Mouse (Mus musculus): ENCODE data around the gene Hapln2.

Hapln2 gene

DNA sequence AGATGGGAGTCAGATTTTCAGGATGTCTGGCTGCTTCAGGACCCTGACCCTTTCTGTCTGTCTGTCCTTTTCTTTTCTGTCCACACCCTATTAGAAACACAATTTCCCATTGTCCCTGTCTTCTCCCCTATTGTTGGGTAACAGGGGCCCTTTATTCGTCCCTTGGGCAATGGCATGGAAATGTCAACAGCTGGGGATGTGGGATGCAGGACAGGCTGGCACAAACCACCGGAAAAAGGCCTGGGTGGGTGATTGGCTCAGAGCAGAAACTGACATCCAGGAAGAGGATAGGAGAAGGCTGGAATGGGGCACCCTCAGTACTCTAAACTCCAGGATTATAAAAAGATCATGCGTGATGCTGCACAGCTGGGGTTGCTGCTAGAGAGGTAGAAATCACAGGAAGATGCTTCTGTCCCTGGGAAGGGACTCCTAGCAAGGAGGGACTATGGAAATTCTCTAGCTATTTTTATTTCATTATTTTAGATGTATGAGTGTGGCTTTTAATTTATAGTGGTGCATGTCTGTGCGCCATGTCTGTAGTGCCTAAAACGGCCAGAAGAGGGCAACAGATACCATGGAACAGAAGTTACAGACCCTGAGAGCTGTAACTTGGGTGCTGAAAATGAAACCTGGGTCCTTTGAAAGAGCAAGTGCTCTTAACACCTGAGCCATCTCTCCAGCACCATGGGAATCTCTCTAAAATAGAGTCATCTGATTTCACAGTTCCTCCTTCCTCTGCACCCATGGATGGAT lies at the start of gene Hapln2:
TSS of gene Hapln2 (minus strand) at position 150 of the 753 bp plus-strand sequence.
- no peak for DNase-seq (ENCODE audit: low read depth, low spot score)

DNA sequence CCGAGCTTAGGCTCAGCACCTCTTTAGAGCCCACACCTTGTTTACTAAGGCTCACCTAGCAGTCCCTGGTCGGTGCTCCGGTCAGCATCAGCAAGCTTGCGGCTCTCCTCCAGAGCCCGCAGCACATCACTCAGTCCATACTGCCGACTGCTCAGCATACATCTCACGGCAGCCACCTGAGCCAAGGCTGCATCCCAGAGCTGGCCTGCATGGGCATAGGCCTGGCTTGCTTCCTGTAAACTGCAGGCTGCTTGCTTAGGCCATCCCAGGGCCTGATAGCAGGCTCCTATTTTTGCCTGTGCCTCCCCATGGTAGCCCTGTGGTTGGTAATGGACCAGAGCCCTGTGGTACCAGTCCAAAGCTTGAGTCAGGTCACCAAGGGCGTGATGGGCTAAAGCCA lies 47.4 kb upstream of the Hapln2 start:
- no peak for DNase-seq (ENCODE audit: low read depth, low spot score)

DNA sequence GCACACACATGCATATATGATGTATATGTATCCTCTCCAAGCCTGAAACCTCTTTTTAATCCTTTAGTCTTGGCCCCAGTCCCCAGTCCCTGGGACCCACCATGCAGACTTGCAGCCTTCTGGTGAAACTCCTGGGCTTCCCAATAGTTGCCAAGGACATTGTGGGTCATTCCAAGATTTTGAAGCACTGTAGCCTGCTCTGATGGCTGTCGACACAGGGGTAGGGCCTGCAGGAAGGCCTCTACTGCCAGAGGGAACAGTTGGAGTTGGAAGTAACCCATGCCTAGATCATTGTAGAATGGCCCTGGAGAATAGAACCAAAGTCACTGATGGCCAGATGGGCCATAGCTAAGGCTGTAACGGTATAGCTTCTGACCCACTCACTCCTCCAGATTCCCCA lies 47.0 kb upstream of the Hapln2 start:
- DNase-seq (ENCODE audit: low read depth, low spot score): no peak

DNA sequence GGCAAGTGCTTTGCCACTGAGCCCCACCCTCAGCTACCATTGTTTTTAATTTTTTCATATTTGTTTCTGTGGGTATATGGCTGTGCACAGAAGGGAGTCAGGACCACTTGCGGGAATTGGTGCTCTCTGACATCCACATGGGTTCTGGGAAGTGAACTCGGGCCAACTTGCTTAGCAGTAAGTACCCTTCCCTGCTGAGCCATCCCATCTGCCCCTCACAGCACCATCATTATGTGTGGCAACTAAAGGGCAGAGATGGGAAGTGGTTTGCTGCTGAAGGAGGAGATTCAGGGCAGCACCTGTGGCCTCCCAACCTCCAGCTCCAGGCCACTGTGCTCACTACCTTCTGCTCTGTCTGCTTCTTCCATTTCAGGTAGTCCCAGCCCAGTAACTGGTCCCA lies 46.2 kb upstream of the Hapln2 start:
- no peak for DNase-seq (ENCODE audit: low read depth, low spot score)

DNA sequence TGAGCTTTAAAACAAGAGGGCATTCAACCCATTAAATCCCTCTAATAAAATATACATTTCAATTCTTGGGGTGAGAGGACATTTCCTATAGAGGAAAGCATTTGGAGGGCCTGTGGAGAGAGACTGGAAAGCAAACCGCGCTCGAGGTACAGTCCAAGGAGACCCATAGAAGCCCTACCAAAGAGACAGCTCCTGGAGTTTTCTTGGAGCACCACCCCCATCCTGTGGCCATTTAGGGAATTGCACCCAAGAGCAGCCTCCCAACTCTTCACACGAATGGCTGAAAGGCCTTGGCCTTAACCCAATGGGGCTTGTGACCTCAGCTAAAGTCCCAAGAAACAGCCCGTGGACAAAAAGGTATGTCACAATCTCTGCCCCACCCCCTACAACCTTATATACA lies 44.4 kb upstream of the Hapln2 start:
- peak; percentile 70 for DNase-seq (ENCODE audit: low read depth, low spot score)

DNA sequence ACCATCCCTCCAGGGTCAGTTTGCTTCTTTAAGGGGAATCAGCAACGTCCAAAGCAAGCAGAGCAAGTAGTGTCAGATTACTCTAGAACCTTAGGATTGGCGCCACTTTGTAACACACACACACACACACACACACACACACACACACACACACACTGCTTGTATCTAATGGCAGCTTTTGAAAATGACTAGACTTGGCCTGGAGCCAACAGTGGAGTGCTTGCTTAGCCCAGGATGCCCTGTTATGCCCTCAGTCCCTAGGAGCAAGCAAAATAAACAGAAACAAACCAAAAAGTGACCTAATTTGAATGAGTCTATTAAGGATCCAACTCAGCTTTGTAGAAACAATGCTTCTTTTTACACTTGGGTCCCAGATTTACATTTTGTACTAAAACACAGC lies 41.0 kb upstream of the Hapln2 start:
- DNase-seq (ENCODE audit: low read depth, low spot score): no peak

DNA sequence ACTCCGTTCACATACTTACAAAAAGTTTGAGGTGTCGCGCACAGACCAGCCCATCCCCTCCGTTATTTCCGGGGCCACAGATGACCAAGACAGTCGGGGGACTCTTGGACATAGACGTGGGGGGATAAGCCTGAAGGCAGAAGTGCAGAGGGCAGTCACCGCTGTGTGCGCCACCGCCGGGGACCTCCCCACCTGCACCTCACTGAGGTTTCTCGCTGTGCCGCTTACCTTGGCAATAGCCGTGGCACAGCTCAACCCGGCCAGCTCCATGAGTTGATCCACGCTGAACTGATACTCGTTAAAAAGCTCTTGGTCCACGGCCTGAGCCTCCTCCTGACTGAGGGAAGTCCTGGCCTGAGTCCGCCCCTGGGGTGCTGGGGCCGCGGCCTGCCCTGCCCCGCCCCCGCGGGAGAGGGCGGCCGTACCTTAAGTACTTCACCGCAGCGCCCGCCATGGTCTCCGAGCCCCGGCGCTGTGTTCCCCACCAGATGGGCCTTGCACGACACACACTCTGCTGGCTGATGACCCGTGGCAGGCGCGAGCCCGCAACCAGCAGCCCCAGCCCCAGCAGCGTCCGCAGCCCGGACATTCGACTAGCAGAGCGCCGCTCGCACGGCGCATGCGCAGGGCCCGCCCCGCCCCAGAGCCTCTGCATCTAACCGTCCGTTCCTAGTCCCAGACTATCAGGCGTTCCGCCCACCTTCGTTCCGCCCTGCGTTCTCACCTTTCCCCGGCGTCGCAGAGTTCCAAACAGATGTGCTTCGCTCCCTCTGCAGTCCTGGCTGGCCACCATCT lies 30.7 kb upstream of the Hapln2 start, which contains the start of gene Naxe:
TSS of gene Naxe (minus strand) at position 594 of the 795 bp plus-strand sequence.
- peak; percentile 90 for DNase-seq (ENCODE audit: low read depth, low spot score)

DNA sequence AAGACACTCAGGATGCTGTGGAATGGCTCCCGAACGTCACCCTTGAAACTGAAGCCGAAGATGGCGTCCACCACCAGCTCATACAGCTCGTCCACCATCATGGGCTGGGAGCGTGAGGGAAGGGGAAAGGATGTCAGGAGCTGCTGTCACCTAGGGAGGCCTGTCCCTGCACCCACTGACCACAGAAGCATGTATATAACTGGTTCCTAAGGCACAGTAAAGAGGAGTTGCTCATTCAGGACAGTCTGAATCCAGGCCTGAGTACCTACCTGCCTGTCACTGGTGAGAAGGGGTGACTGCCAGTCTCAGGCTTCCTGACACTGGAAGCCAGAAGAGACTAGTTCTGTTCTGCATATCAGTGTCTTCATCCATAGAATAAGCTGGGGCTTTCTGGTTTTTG lies 29.6 kb upstream of the Hapln2 start:
- no peak for DNase-seq (ENCODE audit: low read depth, low spot score)

DNA sequence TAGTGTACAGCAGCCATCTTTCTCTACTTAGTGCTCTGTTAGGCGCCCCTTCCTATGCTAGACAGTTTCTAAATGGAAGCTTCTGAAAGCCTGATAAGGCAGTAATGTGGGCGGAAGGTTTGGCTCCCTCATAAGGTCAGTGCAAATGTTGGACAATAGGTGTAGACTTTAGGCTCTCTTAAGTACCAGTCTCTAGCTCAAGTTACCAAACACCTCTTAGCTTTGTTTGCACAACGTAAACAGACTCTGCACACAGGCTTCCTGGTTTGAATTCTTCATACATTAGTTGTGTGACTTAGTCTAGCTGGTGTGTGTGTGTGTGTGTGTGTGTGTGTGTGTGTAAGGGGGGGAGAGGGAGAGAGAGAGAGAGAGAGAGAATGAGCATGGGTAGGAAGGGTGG lies 22.1 kb upstream of the Hapln2 start:
- no peak for DNase-seq (ENCODE audit: low read depth, low spot score)

DNA sequence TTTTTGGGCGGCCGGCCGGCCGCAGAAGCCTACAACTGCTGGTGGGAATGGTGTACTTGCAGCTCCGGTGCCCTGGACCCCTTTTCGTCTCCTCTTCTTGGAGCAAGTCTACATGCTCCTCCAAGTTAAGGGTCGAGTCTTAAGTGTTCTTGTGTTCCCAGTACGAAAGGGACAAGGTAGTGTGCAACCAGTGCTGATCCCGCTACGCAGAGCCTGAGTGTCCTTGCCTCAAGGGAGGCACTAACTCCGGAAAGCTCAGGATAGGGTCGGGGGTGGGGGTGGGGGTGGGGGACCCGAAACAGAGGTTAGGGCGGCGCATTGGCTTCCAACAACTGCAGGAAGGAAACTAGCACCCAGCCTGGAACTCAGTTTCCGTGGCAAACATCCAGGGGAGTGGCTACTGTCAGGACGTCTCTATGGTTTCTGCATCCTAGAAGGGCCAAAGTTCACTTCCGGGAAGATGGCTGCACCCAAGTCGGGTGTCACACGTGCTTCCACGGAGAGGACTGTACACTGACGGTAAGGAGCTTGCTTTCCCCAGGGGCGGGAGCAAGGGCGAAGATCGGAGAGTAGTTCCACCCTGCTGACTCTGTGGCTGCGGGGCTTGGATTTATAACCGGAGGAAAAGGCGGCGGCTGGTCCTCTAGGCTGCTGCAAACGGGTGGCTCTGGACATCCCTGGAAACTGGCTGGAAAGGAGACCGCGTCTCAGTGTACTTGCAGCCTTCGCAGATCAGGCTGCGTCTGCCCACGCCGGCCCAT lies 15.5 kb upstream of the Hapln2 start, which contains the start of gene Gpatch4:
TSS of gene Gpatch4 (plus strand) at position 448 of the 761 bp plus-strand sequence.
- DNase-seq (ENCODE audit: low read depth, low spot score): peak; percentile 94

DNA sequence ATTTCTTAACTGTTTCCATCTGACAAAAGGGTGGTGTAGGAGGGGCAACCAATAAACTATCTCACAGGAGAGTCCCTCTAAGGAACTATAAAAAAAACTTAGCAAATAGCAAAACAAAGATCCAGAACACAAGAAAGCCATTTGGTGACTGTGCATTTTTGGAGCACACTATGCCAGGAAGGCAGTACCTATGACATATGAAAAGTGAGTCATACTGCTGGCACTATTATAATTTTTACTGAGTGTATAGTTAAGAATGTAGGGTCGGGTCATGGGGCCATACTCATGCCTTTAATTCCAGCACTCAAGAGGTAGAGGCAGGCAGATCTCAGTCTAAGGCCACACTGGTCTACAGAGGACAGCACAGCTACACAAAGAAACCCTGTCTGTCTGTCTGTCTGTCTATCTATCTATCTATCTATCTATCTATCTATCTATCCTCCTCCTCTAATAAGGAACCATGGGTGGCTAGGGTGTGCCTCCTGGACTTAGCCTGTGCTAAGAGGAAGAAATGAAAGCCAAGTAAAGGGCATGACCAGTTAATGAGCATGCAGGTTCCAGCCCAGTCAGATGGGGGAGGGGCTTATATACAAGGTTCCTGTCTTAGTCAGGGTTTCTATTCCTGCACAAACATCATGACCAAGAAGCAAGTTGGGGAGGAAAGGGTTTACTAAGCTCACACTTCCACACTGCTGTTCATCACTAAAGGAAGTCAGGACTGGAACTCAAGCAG lies 8.3 kb upstream of the Hapln2 start:
- no peak for DNase-seq (ENCODE audit: low read depth, low spot score)

DNA sequence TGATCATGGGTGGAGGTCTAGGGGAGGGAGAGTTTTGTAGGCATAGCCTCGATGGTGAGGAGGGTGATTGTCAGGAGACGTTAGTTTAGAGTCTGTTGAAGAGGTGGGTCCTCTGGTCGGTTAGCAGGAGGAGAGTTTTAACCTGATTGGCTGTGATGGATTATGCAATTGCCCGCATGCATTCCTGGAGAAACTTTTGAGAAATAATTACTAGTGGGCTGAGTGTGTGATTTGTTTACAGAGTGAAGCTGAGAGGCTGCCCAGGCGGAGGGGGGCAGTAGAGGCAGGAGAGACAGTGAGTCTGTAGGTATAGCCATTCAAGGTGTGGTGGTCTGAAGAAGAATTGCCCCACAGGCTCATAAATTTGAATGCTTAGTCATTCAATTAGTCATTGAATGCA lies 6.1 kb upstream of the Hapln2 start:
- DNase-seq (ENCODE audit: low read depth, low spot score): no peak

DNA sequence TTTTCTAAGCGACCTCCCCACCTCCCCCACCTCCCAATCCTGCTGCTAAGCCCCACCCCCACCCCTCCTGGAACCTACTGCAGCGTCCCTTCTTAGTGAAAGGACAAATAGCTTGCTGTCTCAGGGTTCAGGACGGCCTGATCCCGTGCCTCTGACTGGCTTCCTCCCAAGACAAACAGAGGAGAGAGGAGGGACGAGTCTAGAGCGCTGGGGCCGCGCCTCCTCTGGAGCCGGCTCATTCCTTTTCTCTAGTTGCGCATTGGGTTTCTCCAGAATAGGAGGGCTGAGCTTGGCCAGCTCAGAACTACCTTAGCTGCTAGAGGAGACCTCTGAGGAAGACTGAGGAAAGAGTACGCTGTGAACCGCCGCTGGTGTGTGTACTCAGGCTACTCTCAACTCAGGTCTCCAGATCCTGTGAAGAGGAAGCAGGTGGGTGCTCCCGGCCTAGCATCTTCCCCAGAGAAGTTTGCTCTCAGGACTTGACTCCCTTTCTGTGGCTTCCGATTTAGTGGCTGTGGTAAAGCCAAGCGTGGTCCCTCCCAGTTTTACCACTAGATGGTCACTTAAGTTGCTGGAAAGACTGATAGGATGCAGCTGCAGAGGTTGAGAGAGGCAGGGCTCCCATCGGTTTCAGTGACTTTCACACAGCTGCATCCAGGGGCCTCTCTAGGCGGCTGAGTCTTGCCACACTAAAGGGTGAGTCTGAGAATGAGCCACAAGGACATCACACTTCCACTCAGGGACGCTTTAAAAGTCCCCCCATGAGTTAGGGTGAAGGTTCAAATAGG lies 3.4 kb upstream of the Hapln2 start:
- DNase-seq (ENCODE audit: low read depth, low spot score): no peak

DNA sequence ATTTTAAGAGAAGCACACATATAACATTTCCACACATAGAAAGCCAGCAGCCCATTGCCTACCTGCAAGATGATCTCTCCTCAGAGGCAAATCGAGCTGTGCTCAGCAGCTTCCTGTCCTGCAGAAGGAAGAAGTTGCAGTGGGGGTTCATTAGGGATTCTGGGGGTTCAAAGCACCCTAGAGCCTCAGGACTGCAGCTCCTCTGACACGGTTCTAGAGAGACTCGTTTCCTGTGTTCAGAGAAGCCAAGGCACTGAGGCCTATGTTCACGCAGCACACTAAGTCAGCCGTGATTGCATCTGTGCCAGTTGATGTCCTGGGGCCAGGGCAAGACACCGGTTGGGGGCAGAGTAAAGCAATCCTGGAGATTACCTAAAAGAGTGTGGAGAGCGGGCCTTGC lies 560 bp downstream of the Hapln2 start:
- no peak for DNase-seq (ENCODE audit: low read depth, low spot score)

DNA sequence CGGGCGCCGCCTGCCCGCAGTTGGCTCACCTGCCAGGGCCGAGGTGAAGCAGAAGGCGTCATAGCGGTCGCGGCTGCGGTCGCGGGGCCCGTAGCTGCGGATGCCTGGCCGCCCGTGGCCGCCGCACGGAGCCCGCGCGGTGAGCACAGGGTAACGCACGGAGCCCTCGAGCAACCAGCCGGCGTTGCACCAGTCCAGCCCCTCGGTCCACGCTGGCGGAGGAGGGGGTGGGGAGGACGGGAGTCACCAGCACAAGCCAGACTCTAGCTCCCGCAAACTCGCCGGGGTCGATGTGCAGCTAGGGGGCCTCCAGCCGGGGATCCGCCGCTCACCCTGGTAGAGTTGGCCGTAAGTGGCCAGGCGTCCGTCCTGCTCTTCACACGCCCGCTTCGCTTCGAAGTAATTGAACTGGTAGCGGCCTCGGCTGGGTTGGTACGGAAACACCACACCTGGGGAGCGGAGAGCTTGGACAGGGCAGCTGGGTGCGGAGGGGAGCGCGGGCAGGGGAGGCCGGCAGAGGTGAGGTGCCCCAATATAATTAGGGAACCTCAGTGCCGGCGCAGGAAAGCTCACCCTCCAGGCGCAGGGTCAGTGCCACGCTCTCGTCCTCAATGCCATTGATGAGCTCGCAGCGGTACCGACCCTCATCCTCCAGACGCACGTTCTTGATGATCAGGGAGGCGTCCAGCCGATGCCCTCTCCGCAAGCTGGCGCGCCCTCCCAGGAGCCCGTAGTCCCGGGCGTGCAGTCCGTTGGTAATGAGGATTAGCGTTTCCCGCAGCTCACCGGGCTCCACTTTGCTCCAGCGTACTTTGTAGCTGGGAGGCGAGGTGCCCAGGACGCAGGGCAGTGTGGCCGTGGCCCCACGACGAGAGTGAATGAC lies 4.0 kb downstream of the Hapln2 start:
- DNase-seq (ENCODE audit: low read depth, low spot score): no peak

DNA sequence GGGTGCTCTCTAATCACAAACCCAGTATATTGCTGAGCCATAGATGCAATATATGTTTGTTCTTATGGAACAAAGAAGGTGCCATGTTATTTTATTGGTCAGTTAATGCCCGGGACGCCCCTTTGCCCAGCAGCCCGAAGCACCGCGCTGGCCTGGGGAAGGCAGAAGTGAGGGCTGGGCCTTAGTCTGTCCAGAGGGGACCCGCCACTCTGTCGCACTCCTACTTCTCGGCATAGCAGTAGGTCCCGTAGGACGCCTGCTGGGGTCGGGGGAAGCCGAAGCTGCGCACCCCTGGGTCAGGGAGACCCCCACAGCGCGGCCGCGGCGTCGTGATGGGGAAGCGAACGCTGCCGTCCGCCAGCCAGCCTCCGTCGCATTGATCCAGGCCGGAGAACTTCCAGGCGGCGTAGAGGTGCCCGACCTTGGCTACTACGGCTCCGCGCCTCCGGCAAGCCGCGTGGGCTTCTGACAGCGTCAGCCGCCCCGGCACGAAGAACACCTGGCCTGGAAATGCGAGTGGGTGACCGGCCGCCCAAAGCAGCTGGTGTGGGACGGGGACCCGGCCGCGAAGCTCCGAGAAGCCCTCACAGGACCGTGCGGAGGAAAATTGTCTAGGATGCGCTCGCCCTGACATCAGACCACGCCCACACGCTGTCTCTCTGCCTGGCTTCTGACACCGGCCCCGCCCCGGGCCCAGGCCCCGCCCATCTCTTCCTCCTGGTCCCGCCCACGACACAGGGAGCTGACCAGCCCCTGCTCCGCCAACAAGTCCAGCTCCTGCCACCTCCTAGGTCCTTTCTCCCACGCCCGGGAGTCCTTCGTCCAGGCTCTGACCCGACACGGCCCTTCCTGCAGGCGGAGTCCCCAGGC lies 4.8 kb downstream of the Hapln2 start:
- DNase-seq (ENCODE audit: low read depth, low spot score): peak; percentile 51

DNA sequence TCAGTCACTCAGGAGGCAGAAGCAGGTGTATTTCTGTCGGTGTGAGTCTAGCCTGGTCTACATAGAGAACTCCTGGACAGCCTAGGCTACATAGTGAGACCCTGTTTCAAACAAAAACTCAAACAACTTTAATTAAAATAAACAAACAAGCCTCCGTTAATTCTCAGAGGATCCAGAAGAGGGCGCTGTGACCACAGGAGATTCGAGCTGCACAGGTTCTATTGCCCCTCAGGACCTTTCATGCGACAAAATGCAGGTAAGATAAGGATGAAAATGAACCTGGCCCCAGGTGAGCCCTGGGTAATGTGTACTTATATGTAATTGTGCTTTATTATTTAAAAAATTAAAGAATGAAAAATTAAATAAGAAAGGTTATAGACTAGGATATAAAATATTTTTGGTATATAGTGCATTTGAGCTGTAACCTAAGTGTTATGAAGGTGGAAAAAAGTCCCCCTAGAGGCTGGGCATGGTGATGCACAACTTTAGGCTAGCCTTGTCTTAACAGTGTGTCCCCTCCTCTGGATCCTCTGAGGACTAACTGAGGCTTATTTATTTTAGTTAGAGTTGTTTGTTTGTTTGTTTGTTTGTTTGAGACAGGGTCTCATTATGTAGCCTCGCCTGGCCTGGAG lies 16.6 kb downstream of the Hapln2 start:
- DNase-seq (ENCODE audit: low read depth, low spot score): no peak

All from skeletal muscle tissue, adult 2 months (tissue).